Mouse (Mus musculus) frontal cortex, adult 2 months (tissue): ENCODE results near the gene Parvg. TPM values are rescaled to one million over a fixed set of nuclear protein-coding genes. Genes with fewer than 3 reads are reported as not detected.

Experiments used
- polyA plus RNA-seq: library from polyadenylated mRNA; depleted of rRNA; stranded (reverse); fragments of >200 nt; gene quantifications from 2 replicates; pipeline ENCODE4 v1.2.3, GENCODE M21; 2012; rRNA removed

The Parvg gene
- polyA plus RNA-seq, 1 experiment: 5.4 TPM

Other genes with a start within 250 kb of the Parvg start
- gene Sult4a1, start 218.3 kb upstream of the Parvg start, polyA plus RNA-seq: 326 and 363 TPM in 2 replicates
- 0.04 TPM in 1 of 2 replicates, not detected in the other for gene Pnpla5, start 200.9 kb upstream of the Parvg start, polyA plus RNA-seq
- 18.3 and 21.6 TPM in 2 replicates for gene Pnpla3, start 156.2 kb upstream of the Parvg start, polyA plus RNA-seq
- 43.7 and 53.4 TPM in 2 replicates for gene Samm50, start 131.8 kb upstream of the Parvg start, polyA plus RNA-seq
- gene Parvb, start 92.0 kb upstream of the Parvg start, polyA plus RNA-seq: 16.2 and 17.0 TPM in 2 replicates
- gene Shisal1, start 123.1 kb downstream of the Parvg start, polyA plus RNA-seq: 42.8 and 49.5 TPM in 2 replicates
- 37.5 and 42.3 TPM in 2 replicates for gene Rtl6, start 233.8 kb downstream of the Parvg start, polyA plus RNA-seq